In genomic region chr13:15346866-15347265, GRCm38 (mm10) we compare ENCODE assay signal across 22 mouse cellular contexts.
A peak's percentile ranks its signal among the peaks of the same experiment; 100 is the strongest.
DNase-seq lines count a peak whose midpoint lies in the region; ATAC-seq and TF ChIP-seq lines count a peak whose summit lies in the region.
"Had no signal": no experiment of that assay in that cellular context is flagged by ENCODE, and none has a peak within 500 bp of the region (broad histone marks: within the 10 kb centered on the region; RNA-seq: fewer than 3 reads in every experiment).

No protein-coding gene starts in this region.

- no peak for DNase-seq in limb, embryonic 11.5 days (ENCODE audit: low spot score)
- DNase-seq in limb, embryonic 10.5 days (ENCODE audit: low spot score): no peak
- DNase-seq in embryonic facial prominence, embryonic 10.5 days (ENCODE audit: low spot score): peak; percentile 14
- peak; percentile 37 for DNase-seq in forelimb bud, embryonic 11.5 days (ENCODE audit: low read depth, low spot score)
- DNase-seq in cerebellum, postnatal 14 days: no peak
- no peak for DNase-seq in heart, adult 2 months
- DNase-seq in adrenal gland, postnatal 25 days: no peak
- DNase-seq: adrenal gland, adult 8-10 months; B cell, adult 2 months; cerebellum, adult 11-12 months; cerebellum, adult 9-10 months; cerebellum, postnatal 36 days; gastrocnemius, adult 2 months; gastrocnemius, postnatal 25 days; kidney, adult 11 months had no signal

- no peaks in the 10 kb centered on the region for H3K27me3 ChIP-seq in limb, embryonic 11.5 days (ENCODE audit: control insufficient read depth, insufficient read depth, low read length)
- H3K27me3 ChIP-seq in limb, embryonic 10.5 days (ENCODE audit: low read depth, poor library complexity, severe bottlenecking): no peaks in the 10 kb centered on the region
- no peaks in the 10 kb centered on the region for H3K27me3 ChIP-seq in embryonic facial prominence, embryonic 10.5 days (replicated peaks; ENCODE audit: low read depth, poor library complexity, severe bottlenecking)
- H3K27me3 ChIP-seq in heart, adult 2 months (ENCODE audit: control insufficient read depth, insufficient read depth, low read length): no peaks in the 10 kb centered on the region
- H3K27me3 ChIP-seq: forebrain, embryonic 12.5 days; heart, embryonic 13.5 days; hindbrain, embryonic 13.5 days had no signal

- no peak overlapping the region for H3K9ac ChIP-seq in limb, embryonic 11.5 days (ENCODE audit: low read length)
- H3K9ac ChIP-seq in heart, adult 2 months (ENCODE audit: low read depth, low read length): no peak overlapping the region
- H3K9ac ChIP-seq: forebrain, embryonic 12.5 days; heart, embryonic 13.5 days; hindbrain, embryonic 13.5 days had no signal

- no peaks in the 10 kb centered on the region for H3K36me3 ChIP-seq in limb, embryonic 11.5 days (ENCODE audit: control insufficient read depth, insufficient read depth, low read length)
- H3K36me3 ChIP-seq in limb, embryonic 10.5 days: no peaks in the 10 kb centered on the region
- H3K36me3 ChIP-seq in embryonic facial prominence, embryonic 10.5 days (replicated peaks): no peaks in the 10 kb centered on the region
- H3K36me3 ChIP-seq in heart, adult 2 months (ENCODE audit: control insufficient read depth, insufficient read depth, low read length): no peaks in the 10 kb centered on the region
- H3K36me3 ChIP-seq: forebrain, embryonic 12.5 days; G1E; heart, embryonic 13.5 days; hindbrain, embryonic 13.5 days had no signal

- no peak for TF ChIP-seq EP300 in heart, adult 2 months (IDR thresholded peaks at IDR 0.05; ENCODE audit: insufficient read depth, low read depth, low read length)

- H3K27ac ChIP-seq in limb, embryonic 11.5 days (replicated peaks; ENCODE audit: low read depth, low read length): no peak overlapping the region
- H3K27ac ChIP-seq in limb, embryonic 10.5 days: no peak overlapping the region
- H3K27ac ChIP-seq in embryonic facial prominence, embryonic 10.5 days (replicated peaks): 0 out of 2 replicates have a peak overlapping the region, but pooled peaks have one; percentile 14
- H3K27ac ChIP-seq in heart, adult 2 months: no peak overlapping the region
- H3K27ac ChIP-seq: forebrain, embryonic 12.5 days; gastrocnemius, adult 2 months; heart, embryonic 13.5 days; hindbrain, embryonic 13.5 days; hindbrain, postnatal 0 days had no signal

- WGBS in limb, embryonic 11.5 days: 22% methylated on average over 2 of the region's 2 CpGs
- 32% methylated on average over 2 of the region's 2 CpGs for WGBS in limb, embryonic 10.5 days
- 19% methylated on average over 2 of the region's 2 CpGs for WGBS in embryonic facial prominence, embryonic 10.5 days
- WGBS in heart, adult 2 months: 29% methylated on average over 2 of the region's 2 CpGs

- no peak for TF ChIP-seq POLR2A in heart, adult 2 months (IDR thresholded peaks at IDR 0.05; ENCODE audit: insufficient read depth, low read depth, low read length)

- ATAC-seq in limb, embryonic 11.5 days (ENCODE audit: insufficient number of reproducible peaks, low FRiP score, low TSS enrichment, low read depth): peak; percentile 69; the same call in 1 of the 2 replicates
- ATAC-seq: CD4-positive, CD25-positive, alpha-beta regulatory T cell, adult 4 months; forebrain, embryonic 16.5 days; hindbrain, postnatal 0 days had no signal

- H3K79me2 ChIP-seq in heart, adult 2 months (replicated peaks; ENCODE audit: control insufficient read depth, insufficient read depth, low read length): no peaks in the 10 kb centered on the region

- H3K4me1 ChIP-seq in limb, embryonic 11.5 days (ENCODE audit: control insufficient read depth, insufficient read depth, low read length): peaks cover 14% of the 10 kb centered on the region; the same call in 1 of the 2 replicates
- peaks cover 52% of the 10 kb centered on the region for H3K4me1 ChIP-seq in limb, embryonic 10.5 days
- H3K4me1 ChIP-seq in embryonic facial prominence, embryonic 10.5 days: peaks cover 27% of the 10 kb centered on the region
- no peaks in the 10 kb centered on the region for H3K4me1 ChIP-seq in heart, adult 2 months (ENCODE audit: control insufficient read depth, insufficient read depth, low read length)
- H3K4me1 ChIP-seq: forebrain, embryonic 12.5 days had no signal

- no peak overlapping the region for H3K4me2 ChIP-seq in limb, embryonic 11.5 days (ENCODE audit: low read depth, severe bottlenecking)
- H3K4me2 ChIP-seq: forebrain, embryonic 12.5 days; heart, embryonic 13.5 days; hindbrain, embryonic 13.5 days had no signal

- no peak overlapping the region for H3K4me3 ChIP-seq in limb, embryonic 11.5 days (ENCODE audit: low read depth, low read length)
- no peak overlapping the region for H3K4me3 ChIP-seq in limb, embryonic 10.5 days
- H3K4me3 ChIP-seq in embryonic facial prominence, embryonic 10.5 days: no peak overlapping the region
- H3K4me3 ChIP-seq in heart, adult 2 months: no peak overlapping the region
- H3K4me3 ChIP-seq: forebrain, embryonic 12.5 days; gastrocnemius, adult 2 months; heart, embryonic 13.5 days; hindbrain, embryonic 13.5 days had no signal

- no peak for TF ChIP-seq CTCF in heart, adult 2 months (IDR thresholded peaks at IDR 0.05)

- H3K9me3 ChIP-seq in limb, embryonic 11.5 days (ENCODE audit: control insufficient read depth, low read length): no peaks in the 10 kb centered on the region
- no peaks in the 10 kb centered on the region for H3K9me3 ChIP-seq in limb, embryonic 10.5 days (replicated peaks)
- H3K9me3 ChIP-seq in embryonic facial prominence, embryonic 10.5 days: no peaks in the 10 kb centered on the region
- H3K9me3 ChIP-seq: forebrain, embryonic 12.5 days; G1E; heart, embryonic 13.5 days; hindbrain, embryonic 13.5 days had no signal

- intact Hi-C loops in heart, adult 2 months (cut with DNase I): no loop called here

Comparison
In these comparisons a context has a peak if more than half of its experiments do, and no peak if none do; other contexts are left out.
1. DNase-seq: peak in embryonic facial prominence, embryonic 10.5 days (single experiment) and forelimb bud, embryonic 11.5 days (single experiment); none in limb, embryonic 11.5 days (single experiment), limb, embryonic 10.5 days (single experiment), cerebellum, postnatal 14 days (0 of 2), heart, adult 2 months (0 of 2) and adrenal gland, postnatal 25 days (single experiment).